11 mouse cellular contexts compared by ENCODE assay signal in genomic region chr5:111239223-111239622, GRCm38 (mm10).
DNase-seq lines count a peak whose midpoint lies in the region; ATAC-seq and TF ChIP-seq lines count a peak whose summit lies in the region.
"Had no signal": no experiment of that assay in that cellular context is flagged by ENCODE, and none has a peak within 500 bp of the region (broad histone marks: within the 10 kb centered on the region; RNA-seq: fewer than 3 reads in every experiment).

No protein-coding gene starts in this region.

- no peaks in the 10 kb centered on the region for H3K36me3 ChIP-seq in liver, embryonic 16.5 days (ENCODE audit: control insufficient read depth, insufficient read depth)

- intact Hi-C loops in gastrocnemius, adult 2 months (cut with DNase I): no loop called here
- intact Hi-C loops in left cerebral cortex, postnatal 4 days (cut with DNase I): no loop called here

- 30% methylated on average over 7 of the region's 7 CpGs for WGBS in liver, embryonic 16.5 days (ENCODE audit: insufficient replicate concordance)

- no peak for TF ChIP-seq CTCF in gastrocnemius, adult 2 months (IDR thresholded peaks at IDR 0.05)

- H3K27me3 ChIP-seq in liver, embryonic 16.5 days (ENCODE audit: control insufficient read depth, insufficient read depth, low read depth, low read length): no peaks in the 10 kb centered on the region
- H3K27me3 ChIP-seq: forebrain, embryonic 12.5 days had no signal

- H3K4me1 ChIP-seq in liver, embryonic 16.5 days (ENCODE audit: control insufficient read depth, low read depth, low read length): no peaks in the 10 kb centered on the region; the same call in 1 of the 2 replicates

- H3K4me3 ChIP-seq in gastrocnemius, adult 2 months: no peak overlapping the region
- H3K4me3 ChIP-seq in liver, embryonic 16.5 days (ENCODE audit: low read depth, low read length): no peak overlapping the region
- H3K4me3 ChIP-seq: forebrain, embryonic 12.5 days; hindbrain, embryonic 13.5 days had no signal

- H3K27ac ChIP-seq in gastrocnemius, adult 2 months: no peak overlapping the region
- no peak overlapping the region for H3K27ac ChIP-seq in liver, embryonic 16.5 days (ENCODE audit: low read length)
- H3K27ac ChIP-seq: forebrain, embryonic 12.5 days; hindbrain, embryonic 13.5 days had no signal

- ATAC-seq in liver, embryonic 16.5 days (ENCODE audit: low read depth): peak; percentile 82

- H3K4me2 ChIP-seq in liver, embryonic 16.5 days (ENCODE audit: low read depth, low read length): no peak overlapping the region
- H3K4me2 ChIP-seq: forebrain, embryonic 12.5 days; hindbrain, embryonic 13.5 days had no signal

- H3K9me3 ChIP-seq in liver, embryonic 16.5 days (replicated peaks; ENCODE audit: control insufficient read depth, low read length): no peaks in the 10 kb centered on the region
- H3K9me3 ChIP-seq: forebrain, embryonic 12.5 days; hindbrain, embryonic 13.5 days had no signal

- H3K9ac ChIP-seq in liver, embryonic 16.5 days (ENCODE audit: low read depth, low read length): no peak overlapping the region
- H3K9ac ChIP-seq: forebrain, embryonic 12.5 days; hindbrain, embryonic 13.5 days had no signal

- peak; percentile 52 for DNase-seq in gastrocnemius, adult 2 months
- DNase-seq in gastrocnemius, postnatal 4 days (ENCODE audit: low spot score in 2 of 2): no peak
- DNase-seq in 416B (ENCODE audit: low read depth): peak; percentile 61
- DNase-seq in c-Kit-positive CD71-positive TER-119-positive erythroid progenitor cells, embryonic 14.5 days (ENCODE audit: low spot score): peak; percentile 63
- DNase-seq in adrenal gland, postnatal 10 days: no peak
- no peak for DNase-seq in left cerebral cortex, postnatal 4 days
- no peak for DNase-seq in layer of hippocampus, adult 9-10 months (ENCODE audit: low spot score)
- DNase-seq: cerebellum, adult 11 months had no signal

Comparison
In these comparisons a context has a peak if more than half of its experiments do, and no peak if none do; other contexts are left out.
1. DNase-seq: peak in gastrocnemius, adult 2 months (single experiment), 416B (single experiment) and c-Kit-positive CD71-positive TER-119-positive erythroid progenitor cells, embryonic 14.5 days (single experiment); none in gastrocnemius, postnatal 4 days (0 of 2), adrenal gland, postnatal 10 days (single experiment), left cerebral cortex, postnatal 4 days (single experiment) and layer of hippocampus, adult 9-10 months (single experiment).